Comparison of ENCODE assay signal across 10 mouse cellular contexts in genomic region chr7:37377889-37378521, GRCm38 (mm10).
A peak's percentile ranks its signal among the peaks of the same experiment; 100 is the strongest.
DNase-seq lines count a peak whose midpoint lies in the region; ATAC-seq and TF ChIP-seq lines count a peak whose summit lies in the region.
"Had no signal": no experiment of that assay in that cellular context is flagged by ENCODE, and none has a peak within 500 bp of the region (broad histone marks: within the 10 kb centered on the region; RNA-seq: fewer than 3 reads in every experiment).

No protein-coding gene starts in this region.

- H3K9ac ChIP-seq in kidney, postnatal 0 days (ENCODE audit: low read depth, low read length) = no peak overlapping the region
- no peak overlapping the region for H3K9ac ChIP-seq in embryonic facial prominence, embryonic 14.5 days (ENCODE audit: low read depth, low read length)
- H3K9ac ChIP-seq in hindbrain, embryonic 14.5 days = no peak overlapping the region
- H3K9ac ChIP-seq in midbrain, embryonic 15.5 days = no peak overlapping the region
- H3K9ac ChIP-seq: limb, embryonic 15.5 days had no signal

- 0 out of 2 replicates have a peak overlapping the region, but pooled peaks have one; percentile 1 for H3K4me2 ChIP-seq in kidney, postnatal 0 days (ENCODE audit: low read length)
- peak overlapping the region; percentile 37; the same call in 1 of the 2 replicates for H3K4me2 ChIP-seq in embryonic facial prominence, embryonic 14.5 days (ENCODE audit: low read depth, low read length)
- peak overlapping the region; percentile 28 for H3K4me2 ChIP-seq in hindbrain, embryonic 14.5 days (replicated peaks)
- H3K4me2 ChIP-seq in midbrain, embryonic 15.5 days = peak overlapping the region; percentile 38
- H3K4me2 ChIP-seq: limb, embryonic 15.5 days had no signal

- no peak for ATAC-seq in kidney, postnatal 0 days (replicated peaks; ENCODE audit: low FRiP score, low read depth)
- ATAC-seq in embryonic facial prominence, embryonic 14.5 days (ENCODE audit: low read depth) = peak; percentile 58; the same call in 1 of the 2 replicates
- ATAC-seq in hindbrain, embryonic 14.5 days (ENCODE audit: low FRiP score) = peak; percentile 53; the same call in 1 of the 2 replicates
- peak; percentile 60 for ATAC-seq in midbrain, embryonic 15.5 days (replicated peaks)
- ATAC-seq: activated CD4-positive, CD25-positive, alpha-beta regulatory T cell, adult 4 months had no signal

- intact Hi-C loops in gastrocnemius, adult 2 months (cut with DNase I) = no loop called here

- no peak for TF ChIP-seq CTCF in kidney, postnatal 0 days (IDR thresholded peaks at IDR 0.05; ENCODE audit: low read depth)
- TF ChIP-seq CTCF in gastrocnemius, adult 2 months (IDR thresholded peaks at IDR 0.05) = no peak

- no peaks in the 10 kb centered on the region for H3K9me3 ChIP-seq in kidney, postnatal 0 days (replicated peaks; ENCODE audit: low read length)
- no peaks in the 10 kb centered on the region for H3K9me3 ChIP-seq in embryonic facial prominence, embryonic 14.5 days (ENCODE audit: control insufficient read depth, low read length)
- no peaks in the 10 kb centered on the region for H3K9me3 ChIP-seq in hindbrain, embryonic 14.5 days (ENCODE audit: control insufficient read depth, low read length)
- H3K9me3 ChIP-seq in midbrain, embryonic 15.5 days = no peaks in the 10 kb centered on the region
- H3K9me3 ChIP-seq: limb, embryonic 15.5 days had no signal

- 27% methylated on average over 19 of the region's 19 CpGs for WGBS in kidney, postnatal 0 days
- 27% methylated on average over 19 of the region's 19 CpGs for WGBS in embryonic facial prominence, embryonic 14.5 days
- 41% methylated on average over 19 of the region's 19 CpGs for WGBS in hindbrain, embryonic 14.5 days
- 26% methylated on average over 19 of the region's 19 CpGs for WGBS in midbrain, embryonic 15.5 days

- H3K27me3 ChIP-seq in kidney, postnatal 0 days (ENCODE audit: insufficient read depth, low read length) = no peaks in the 10 kb centered on the region
- H3K27me3 ChIP-seq in embryonic facial prominence, embryonic 14.5 days (replicated peaks; ENCODE audit: control insufficient read depth, insufficient read depth, low read length) = peaks cover 9% of the 10 kb centered on the region; the same call in 1 of the 2 replicates
- no peaks in the 10 kb centered on the region for H3K27me3 ChIP-seq in hindbrain, embryonic 14.5 days (ENCODE audit: control insufficient read depth, insufficient read depth, low read length)
- no peaks in the 10 kb centered on the region for H3K27me3 ChIP-seq in midbrain, embryonic 15.5 days (replicated peaks)

- H3K4me1 ChIP-seq in kidney, postnatal 0 days (replicated peaks; ENCODE audit: insufficient read depth, low read length) = no peaks in the 10 kb centered on the region
- peaks cover 13% of the 10 kb centered on the region; the same call in 1 of the 2 replicates for H3K4me1 ChIP-seq in embryonic facial prominence, embryonic 14.5 days (ENCODE audit: control insufficient read depth, insufficient read depth, low read length)
- peaks cover 15% of the 10 kb centered on the region for H3K4me1 ChIP-seq in hindbrain, embryonic 14.5 days (replicated peaks; ENCODE audit: control insufficient read depth, insufficient read depth, low read length)
- H3K4me1 ChIP-seq in midbrain, embryonic 15.5 days = peaks cover 18% of the 10 kb centered on the region

- no peak overlapping the region for H3K4me3 ChIP-seq in kidney, postnatal 0 days (replicated peaks; ENCODE audit: low read depth, low read length)
- no peak overlapping the region for H3K4me3 ChIP-seq in embryonic facial prominence, embryonic 14.5 days (ENCODE audit: low read depth, low read length)
- no peak overlapping the region for H3K4me3 ChIP-seq in hindbrain, embryonic 14.5 days (replicated peaks; ENCODE audit: low read length)
- no peak overlapping the region for H3K4me3 ChIP-seq in midbrain, embryonic 15.5 days
- no peak overlapping the region for H3K4me3 ChIP-seq in gastrocnemius, adult 2 months
- H3K4me3 ChIP-seq: limb, embryonic 15.5 days had no signal

- H3K36me3 ChIP-seq in kidney, postnatal 0 days (ENCODE audit: insufficient read depth, low read length) = no peaks in the 10 kb centered on the region
- H3K36me3 ChIP-seq in embryonic facial prominence, embryonic 14.5 days (ENCODE audit: control insufficient read depth, insufficient read depth, low read length) = no peaks in the 10 kb centered on the region
- H3K36me3 ChIP-seq in hindbrain, embryonic 14.5 days (replicated peaks; ENCODE audit: control insufficient read depth, insufficient read depth) = no peaks in the 10 kb centered on the region
- no peaks in the 10 kb centered on the region for H3K36me3 ChIP-seq in midbrain, embryonic 15.5 days (replicated peaks)
- H3K36me3 ChIP-seq: limb, embryonic 15.5 days had no signal

- no peak overlapping the region for H3K27ac ChIP-seq in kidney, postnatal 0 days
- no peak overlapping the region for H3K27ac ChIP-seq in embryonic facial prominence, embryonic 14.5 days (replicated peaks; ENCODE audit: low read depth, low read length)
- no peak overlapping the region for H3K27ac ChIP-seq in hindbrain, embryonic 14.5 days
- no peak overlapping the region for H3K27ac ChIP-seq in midbrain, embryonic 15.5 days
- no peak overlapping the region for H3K27ac ChIP-seq in gastrocnemius, adult 2 months
- H3K27ac ChIP-seq: limb, embryonic 15.5 days had no signal

- DNase-seq in kidney, postnatal 0 days (ENCODE audit: low spot score) = no peak
- DNase-seq in kidney, adult 11 months = no peak
- no peak for DNase-seq in embryonic facial prominence, embryonic 14.5 days (ENCODE audit: low spot score)
- no peak for DNase-seq in hindbrain, embryonic 14.5 days (ENCODE audit: low spot score)
- DNase-seq in right cerebral cortex, adult 18-20 months = no peak
- no peak for DNase-seq in gastrocnemius, adult 2 months
- DNase-seq: kidney, postnatal 14 days had no signal
